Mouse (Mus musculus) right cerebral cortex, postnatal 36 days (tissue): ENCODE data around the gene Cela2a.
"Not testable (repeated sequence)": the region's sequence is repeated elsewhere in the genome, so short reads cannot be mapped to it uniquely, and the experiment has no call there.

Experiments used
- DNase-seq, 2 experiments: peaks; one replicate each; pipeline ENCODE4 v3.0.0; 2022; ENCODE audit warnings: low spot score in 2 of 2, mixed read lengths in 1 of 2

The Cela2a gene

GRCm38 (mm10) chr4:141797545-141797944 lies 28.4 kb downstream of the Cela2a start:
- no peak for DNase-seq

DNA sequence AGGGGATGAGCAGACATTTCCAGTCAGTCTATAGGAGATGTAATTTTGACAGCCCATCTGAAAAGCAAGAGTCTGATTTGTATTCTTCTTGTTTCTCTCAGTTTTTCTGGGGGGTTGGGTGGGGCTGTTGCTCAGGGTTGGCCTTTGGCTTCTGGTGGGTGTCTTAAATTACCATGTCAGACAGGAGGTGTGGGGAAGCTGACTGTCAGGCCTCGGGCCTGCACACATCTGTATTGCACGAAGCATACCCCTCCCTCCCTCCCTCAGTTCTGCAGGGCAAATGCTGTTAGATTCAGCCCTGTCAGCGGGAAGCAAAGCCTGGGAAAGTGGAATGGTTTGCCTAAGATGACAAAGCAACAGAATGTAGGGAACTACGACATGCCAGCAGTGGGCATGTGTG lies 29.0 kb downstream of the Cela2a start:
- DNase-seq: no peak

- DNase-seq: no peak
These were observed 29.6 kb downstream of the Cela2a start for GRCm38 (mm10) chr4:141796356-141796755.

- DNase-seq: no peak
These were observed 31.8 kb downstream of the Cela2a start for GRCm38 (mm10) chr4:141794152-141794535.

DNA sequence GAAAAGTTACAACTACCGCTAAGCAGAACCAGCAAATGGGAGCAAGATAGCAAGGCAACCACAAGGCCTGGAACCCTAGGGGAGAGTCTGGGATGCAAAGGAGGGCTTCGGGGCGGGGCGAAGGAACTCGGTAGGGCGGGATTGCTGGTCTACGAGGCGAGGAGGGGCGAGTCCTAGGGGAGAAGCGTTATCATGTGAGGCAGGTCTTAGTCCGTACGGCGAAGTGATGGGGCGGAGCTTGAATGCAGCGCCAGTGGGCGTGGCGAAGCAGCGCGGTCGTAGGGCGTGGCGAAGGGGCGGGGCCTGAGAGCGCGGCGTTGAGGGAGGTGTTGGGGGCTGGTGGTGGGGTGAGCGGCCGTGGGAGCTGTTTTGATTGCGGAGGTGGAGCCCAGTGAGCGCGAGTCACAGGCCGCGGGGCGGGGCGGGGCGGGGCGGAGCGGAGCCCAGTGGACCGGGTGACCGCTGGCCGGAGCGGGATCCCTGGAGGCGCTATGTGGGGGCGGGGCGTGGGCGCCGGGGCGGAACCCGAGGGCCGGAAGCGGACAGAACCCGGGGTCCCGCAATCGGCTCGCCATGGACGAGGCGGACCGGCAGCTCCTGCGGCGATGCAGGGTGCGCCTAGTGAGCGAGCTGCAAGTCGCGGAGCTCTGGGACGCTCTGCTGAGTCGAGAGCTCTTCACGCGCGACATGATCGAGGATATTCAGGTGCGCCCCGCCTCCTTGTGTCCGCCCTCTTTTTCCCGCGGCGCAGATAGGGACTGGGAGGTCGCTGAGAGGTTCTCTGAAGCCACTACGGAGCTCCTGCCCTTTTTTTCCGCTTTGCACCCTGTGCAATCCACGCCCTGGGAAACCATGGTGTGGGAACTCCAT lies 32.4 kb downstream of the Cela2a start, which contains the start of gene Casp9:
Gene Casp9 (plus strand): TSS at position 331 of the 870 bp plus-strand sequence.
- peak; percentile 93 to 96 for DNase-seq

DNA sequence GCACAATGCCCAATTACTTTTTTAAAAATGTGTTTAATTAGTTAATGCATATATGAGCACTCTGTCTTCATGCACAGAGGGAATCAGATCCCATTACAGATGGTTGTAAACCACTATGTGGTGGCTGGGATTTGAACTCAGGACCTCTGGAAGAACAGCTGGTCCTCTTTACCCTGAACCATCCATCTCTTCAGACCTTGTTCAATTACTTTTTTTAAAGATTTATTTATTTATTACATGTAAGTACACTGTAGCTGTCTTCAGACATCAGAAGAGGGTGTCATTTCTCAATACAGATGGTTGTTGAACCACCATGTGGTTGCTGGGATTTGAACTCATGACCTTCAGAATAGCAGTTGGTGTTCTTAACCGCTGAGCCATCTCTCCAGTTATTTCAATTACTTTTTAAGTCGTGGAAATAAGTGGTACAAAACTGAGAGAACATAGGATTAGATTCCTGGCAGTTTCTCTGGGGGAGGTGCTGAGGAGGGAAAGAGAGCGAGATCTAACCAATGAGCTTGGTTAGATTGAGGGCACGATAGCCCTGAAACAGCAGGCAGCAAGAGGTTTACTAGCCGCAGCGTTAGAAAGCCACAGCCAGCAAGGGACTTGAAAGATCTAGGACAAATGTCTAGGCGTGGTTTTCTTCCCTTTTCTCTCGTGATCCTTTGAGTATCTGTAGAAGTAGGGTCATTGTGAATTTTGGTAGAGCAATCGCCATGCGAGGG lies 33.2 kb downstream of the Cela2a start:
- no peak for DNase-seq

GRCm38 (mm10) chr4:141791951-141792350 lies 34.0 kb downstream of the Cela2a start:
- DNase-seq: no peak

DNA sequence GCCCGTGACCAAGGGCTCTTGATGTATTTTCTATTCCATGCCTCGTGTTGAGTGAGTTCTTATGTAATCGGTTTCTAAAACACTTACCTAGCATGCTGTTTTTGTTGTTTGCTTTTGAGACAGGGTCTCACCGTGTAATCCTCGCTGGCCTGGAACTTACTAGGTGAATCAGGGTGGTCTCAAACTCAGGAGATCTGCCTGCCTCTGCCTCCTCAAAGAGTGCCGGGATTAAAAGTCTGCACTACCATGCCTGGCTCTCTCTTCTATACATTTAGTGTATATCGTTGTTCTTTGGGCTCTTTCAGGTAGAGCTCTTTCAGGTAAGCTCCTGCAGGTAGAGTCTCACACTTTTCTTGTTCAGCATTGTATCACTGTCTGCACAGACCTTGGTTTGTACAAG lies 34.5 kb downstream of the Cela2a start:
- no peak for DNase-seq

DNA sequence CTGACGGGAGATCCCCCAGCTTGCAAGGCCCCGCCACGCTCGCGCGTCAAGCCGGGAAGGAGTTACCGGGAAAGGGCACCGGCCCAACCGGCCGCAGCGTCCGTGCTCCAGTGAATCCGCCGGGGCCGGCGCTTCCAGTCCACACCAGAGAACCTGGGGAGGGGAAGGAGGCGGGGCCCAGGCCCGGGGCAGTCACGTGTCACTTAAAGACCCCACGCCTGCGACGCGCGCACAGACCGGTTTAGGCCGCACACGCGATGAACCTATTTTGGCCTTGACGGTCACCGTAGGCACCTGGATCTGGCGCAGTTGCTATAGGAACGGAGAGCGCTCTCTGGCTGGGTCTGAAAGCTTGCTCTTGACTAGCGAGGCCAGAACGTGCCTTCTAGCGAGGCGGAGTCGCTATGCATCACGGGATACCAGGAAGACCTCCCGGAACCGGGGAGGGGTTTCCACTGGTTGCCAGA lies 35.4 kb downstream of the Cela2a start, which contains the start of gene Dnajc16:
Gene Dnajc16 (minus strand): TSS at position 408 of the 467 bp plus-strand sequence.
- peak; percentile 98 to 99 for DNase-seq

DNA sequence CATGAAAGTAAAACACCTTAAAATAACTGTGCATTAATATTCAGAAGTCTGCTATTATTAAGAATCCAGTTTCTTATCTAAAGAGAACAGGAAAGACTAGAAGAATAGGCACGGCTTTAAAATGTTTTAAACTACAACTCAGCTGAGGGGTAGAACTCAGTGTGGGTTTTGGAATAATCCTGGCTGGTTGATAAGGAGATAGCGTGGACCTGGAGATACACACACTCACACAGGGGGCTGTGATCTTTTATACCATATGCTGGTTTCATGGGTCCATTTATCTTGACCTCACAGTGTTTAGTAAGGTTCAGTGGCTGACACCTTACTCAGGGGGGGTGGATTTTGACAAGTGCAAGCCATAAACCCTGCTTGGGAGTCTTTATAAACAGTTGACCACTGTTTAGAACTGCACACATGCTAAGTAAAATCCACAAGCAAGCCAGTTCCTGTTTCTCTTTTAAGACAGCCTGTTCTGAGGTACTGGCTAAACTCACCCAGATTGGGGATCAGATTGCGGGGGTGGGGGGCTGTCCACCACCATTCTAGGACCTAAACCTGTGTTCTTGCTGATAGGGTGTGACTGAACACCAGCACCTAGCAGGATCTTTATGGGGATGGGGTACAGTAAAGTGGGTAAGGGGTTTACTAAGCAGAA lies 36.3 kb downstream of the Cela2a start:
- no peak for DNase-seq

- no peak for DNase-seq
These were observed 38.5 kb downstream of the Cela2a start for GRCm38 (mm10) chr4:141787462-141787861.

GRCm38 (mm10) chr4:141787046-141787445 lies 38.9 kb downstream of the Cela2a start:
- no peak for DNase-seq

- no peak for DNase-seq
These were observed 39.8 kb downstream of the Cela2a start for GRCm38 (mm10) chr4:141786141-141786540.

- DNase-seq: no peak
These were observed 41.1 kb downstream of the Cela2a start for GRCm38 (mm10) chr4:141784835-141785234.

DNA sequence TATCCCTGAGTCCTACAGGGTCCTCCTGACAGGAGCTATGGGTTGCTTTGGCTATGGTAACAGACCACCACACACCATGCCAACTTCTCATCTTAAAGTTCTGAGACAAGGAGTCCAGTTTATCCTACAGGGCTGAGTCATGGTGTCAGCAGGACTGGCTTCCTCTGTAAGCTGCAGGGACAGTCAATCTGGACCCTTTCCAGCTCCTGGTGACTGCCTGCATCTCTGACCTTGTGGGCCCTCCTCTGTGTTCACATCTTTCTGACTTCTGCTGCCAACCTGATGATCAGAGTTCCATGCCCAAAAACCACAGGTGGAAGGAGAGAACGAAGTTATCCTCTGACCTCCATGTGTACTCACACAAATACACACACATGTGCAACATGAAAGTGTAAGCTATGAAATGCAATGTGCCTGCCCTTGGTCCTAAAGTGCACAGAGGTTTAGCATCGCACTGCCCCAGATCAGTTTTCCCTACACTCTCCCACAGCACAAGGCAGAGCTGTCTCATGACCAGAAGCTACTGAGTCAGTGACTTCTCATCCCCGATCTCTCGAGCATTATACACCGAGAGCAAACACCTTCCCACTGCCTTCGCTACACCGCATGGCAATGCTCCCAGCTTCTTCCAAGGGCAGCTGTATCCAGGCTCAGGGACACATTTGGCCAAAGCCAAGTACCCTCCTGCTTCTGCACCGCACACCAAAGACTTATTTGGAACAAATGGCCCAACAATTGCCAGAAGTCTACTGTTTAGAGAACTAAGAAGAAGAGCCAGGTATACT lies 44.6 kb downstream of the Cela2a start:
- DNase-seq: no peak

GRCm38 (mm10) chr4:141779828-141780227 lies 46.1 kb downstream of the Cela2a start:
- DNase-seq: peak; percentile 66 to 81

GRCm38 (mm10) chr4:141773019-141773418 lies 52.9 kb downstream of the Cela2a start:
- not testable (repeated sequence) for DNase-seq

DNA sequence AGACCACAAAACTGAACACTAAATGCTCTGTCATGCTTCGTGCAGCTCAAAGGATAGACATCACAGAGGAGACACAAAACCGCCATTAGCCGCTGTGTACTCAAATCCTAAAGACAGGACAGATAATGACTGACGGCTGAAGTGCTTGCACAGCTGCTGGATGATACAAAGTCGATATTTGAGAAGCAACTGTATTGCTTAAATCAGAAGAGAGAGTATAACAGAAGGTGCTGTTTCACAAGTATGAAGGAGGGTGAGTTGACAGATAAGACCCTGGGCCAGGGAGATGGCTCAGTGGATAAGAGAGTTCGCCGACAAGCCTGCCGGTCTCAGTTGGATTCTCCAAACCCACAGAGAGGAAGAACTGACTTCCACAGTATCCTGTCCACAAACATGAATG lies 54.1 kb downstream of the Cela2a start:
- DNase-seq: no peak

DNA sequence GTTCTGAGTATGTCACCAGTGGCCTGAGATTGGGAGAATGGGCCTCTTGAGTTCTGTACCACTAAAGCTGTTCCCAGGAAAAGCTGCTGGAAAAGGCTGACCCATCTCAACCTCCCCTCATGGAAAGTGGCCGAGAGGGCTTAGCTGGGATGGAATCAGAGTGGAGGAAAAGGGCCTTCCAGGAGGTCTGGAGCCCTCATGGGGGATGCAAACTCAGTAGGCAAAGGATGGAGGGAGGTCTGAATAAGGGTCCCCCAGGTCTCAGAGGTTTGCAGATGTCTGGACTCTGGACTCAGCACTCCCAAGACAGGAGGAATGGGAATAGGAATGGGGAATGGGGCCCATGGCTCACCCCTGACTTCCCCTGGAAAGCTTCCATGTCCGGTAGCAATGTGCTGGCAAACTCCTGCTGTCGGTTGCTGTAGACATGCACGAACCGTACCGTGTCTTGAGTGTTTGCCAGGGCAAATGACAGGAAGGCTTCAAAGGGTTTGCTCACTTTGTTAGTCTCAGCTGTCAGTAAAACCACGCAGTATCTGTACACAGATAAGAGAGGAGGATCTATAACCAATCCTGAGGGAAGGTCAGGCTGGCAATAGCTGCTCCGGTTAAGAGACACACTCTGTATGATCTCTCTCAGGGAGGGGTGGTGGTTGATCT lies 56.3 kb downstream of the Cela2a start:
- no peak for DNase-seq

DNA sequence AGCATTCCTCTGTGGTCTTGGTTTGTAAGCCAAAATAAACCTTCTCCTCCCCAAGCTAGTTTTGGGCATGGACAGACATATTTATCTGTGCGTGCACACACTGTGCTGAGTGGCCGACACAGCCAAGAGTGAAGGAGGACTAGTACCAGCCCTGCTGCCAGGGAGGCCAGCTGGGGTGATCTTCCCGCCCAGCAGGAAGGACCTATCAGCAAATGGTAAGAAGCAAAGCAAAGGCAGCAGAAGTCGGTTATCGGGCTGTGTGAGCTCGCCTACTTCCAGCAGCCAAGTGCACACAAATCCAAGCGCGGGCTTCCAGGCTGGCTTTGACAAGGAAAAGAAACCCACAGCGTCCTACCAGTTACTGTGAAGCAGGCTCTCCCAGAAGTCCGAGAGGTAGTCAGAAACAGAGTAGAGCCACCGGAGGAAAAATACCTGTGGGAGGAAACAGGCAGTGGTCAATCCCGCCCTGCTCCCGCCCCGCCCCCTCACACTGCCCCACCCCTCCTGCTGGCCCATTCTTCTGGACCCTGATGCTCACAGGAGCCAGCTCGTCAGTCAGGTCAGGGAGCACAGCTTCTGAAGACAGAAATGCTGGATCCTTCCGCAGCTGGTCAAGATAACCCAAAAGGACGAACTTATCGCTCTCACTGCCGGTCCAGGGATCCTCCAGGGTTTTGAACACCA lies 58.5 kb downstream of the Cela2a start:
- DNase-seq: no peak
